Mouse (Mus musculus): Measurements from ENCODE around the gene Slc15a4. TPM values are rescaled to one million over a fixed set of nuclear protein-coding genes. Genes with fewer than 3 reads are reported as not detected.

Gene Slc15a4
- polyA plus RNA-seq, 1 experiment from 2014 or later: 19.4 TPM

- DNase-seq (ENCODE audit: low spot score) (no peak), ATAC-seq (no peak)
- Histone ChIP-seq H3K27me3 (replicated peaks; ENCODE audit: insufficient read depth, low read length) (no peaks in the 10 kb centered on the region), H3K4me2 (replicated peaks; ENCODE audit: low read depth, low read length) (no peak overlapping the region), H3K27ac (ENCODE audit: low read length) (no peak overlapping the region), H3K9ac (replicated peaks; ENCODE audit: low read depth) (no peak overlapping the region), H3K36me3 (ENCODE audit: insufficient read depth, low read length) (no peaks in the 10 kb centered on the region), H3K9me3 (ENCODE audit: low read length) (no peaks in the 10 kb centered on the region), H3K4me3 (ENCODE audit: low read depth, low read length) (no peak overlapping the region), H3K4me1 (ENCODE audit: insufficient read depth, low read depth, low read length) (no peaks in the 10 kb centered on the region)
- WGBS: 62% methylated on average over 6 of the region's 6 CpGs
- TF ChIP-seq EP300 (IDR thresholded peaks at IDR 0.05): no peak
- peak; percentile 32 for TF ChIP-seq CTCF (IDR thresholded peaks at IDR 0.05)
These were observed 44.8 kb downstream of the Slc15a4 start for GRCm38 (mm10) chr5:127587854-127588253.

DNA sequence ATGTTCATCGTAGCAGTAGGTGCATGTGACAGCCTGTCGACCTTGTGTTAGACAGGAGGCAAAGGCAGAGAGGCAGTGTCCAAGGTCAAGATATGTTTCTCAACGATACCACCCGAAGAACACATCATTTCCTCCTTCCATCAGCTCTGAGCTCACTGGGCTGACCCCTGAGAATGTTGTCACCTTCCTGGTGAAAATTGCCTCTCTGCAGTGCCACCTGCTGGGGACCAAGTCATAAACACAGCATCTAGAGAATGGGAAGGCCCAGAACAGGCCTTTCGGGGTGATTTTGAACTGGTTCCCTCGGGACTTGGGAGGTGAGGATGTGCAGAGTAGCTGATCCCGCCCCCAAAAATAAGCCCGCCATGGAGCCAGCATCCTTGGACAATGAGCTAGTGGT is 49.0 kb downstream of the Slc15a4 start:
- Histone ChIP-seq H3K4me3 (ENCODE audit: low read depth, low read length) (no peak overlapping the region), H3K27me3 (replicated peaks; ENCODE audit: insufficient read depth, low read length) (no peaks in the 10 kb centered on the region), H3K9ac (replicated peaks; ENCODE audit: low read depth) (no peak overlapping the region), H3K9me3 (ENCODE audit: low read length) (no peaks in the 10 kb centered on the region), H3K4me1 (ENCODE audit: insufficient read depth, low read depth, low read length) (no peaks in the 10 kb centered on the region), H3K27ac (ENCODE audit: low read length) (no peak overlapping the region), H3K36me3 (ENCODE audit: insufficient read depth, low read length) (no peaks in the 10 kb centered on the region), H3K4me2 (replicated peaks; ENCODE audit: low read depth, low read length) (no peak overlapping the region)
- no peak for DNase-seq (ENCODE audit: low spot score)
- TF ChIP-seq EP300 (IDR thresholded peaks at IDR 0.05) (no peak), CTCF (IDR thresholded peaks at IDR 0.05) (peak; percentile 25; the same call in 1 of the 2 replicates)
- ATAC-seq: no peak
- 67% methylated on average over 8 of the region's 8 CpGs for whole genome bisulfite sequencing

- no peaks in the 10 kb centered on the region for H3K4me1 ChIP-seq (ENCODE audit: insufficient read depth, low read depth, low read length)
- no peak overlapping the region for H3K27ac ChIP-seq (ENCODE audit: low read length)
- H3K4me3 ChIP-seq (ENCODE audit: low read depth, low read length): no peak overlapping the region
- 39% methylated on average over 8 of the region's 8 CpGs for WGBS
- no peak overlapping the region for H3K9ac ChIP-seq (replicated peaks; ENCODE audit: low read depth)
- no peaks in the 10 kb centered on the region for H3K27me3 ChIP-seq (replicated peaks; ENCODE audit: insufficient read depth, low read length)
- no peak overlapping the region for H3K4me2 ChIP-seq (replicated peaks; ENCODE audit: low read depth, low read length)
- TF ChIP-seq EP300 (IDR thresholded peaks at IDR 0.05) (no peak), CTCF (IDR thresholded peaks at IDR 0.05) (peak; percentile 63)
- ATAC-seq (no peak), DNase-seq (ENCODE audit: low spot score) (peak; percentile 7)
- H3K9me3 ChIP-seq (ENCODE audit: low read length): no peaks in the 10 kb centered on the region
- H3K36me3 ChIP-seq (ENCODE audit: insufficient read depth, low read length): no peaks in the 10 kb centered on the region
These were observed 55.3 kb downstream of the Slc15a4 start for GRCm38 (mm10) chr5:127577419-127577818.

DNA sequence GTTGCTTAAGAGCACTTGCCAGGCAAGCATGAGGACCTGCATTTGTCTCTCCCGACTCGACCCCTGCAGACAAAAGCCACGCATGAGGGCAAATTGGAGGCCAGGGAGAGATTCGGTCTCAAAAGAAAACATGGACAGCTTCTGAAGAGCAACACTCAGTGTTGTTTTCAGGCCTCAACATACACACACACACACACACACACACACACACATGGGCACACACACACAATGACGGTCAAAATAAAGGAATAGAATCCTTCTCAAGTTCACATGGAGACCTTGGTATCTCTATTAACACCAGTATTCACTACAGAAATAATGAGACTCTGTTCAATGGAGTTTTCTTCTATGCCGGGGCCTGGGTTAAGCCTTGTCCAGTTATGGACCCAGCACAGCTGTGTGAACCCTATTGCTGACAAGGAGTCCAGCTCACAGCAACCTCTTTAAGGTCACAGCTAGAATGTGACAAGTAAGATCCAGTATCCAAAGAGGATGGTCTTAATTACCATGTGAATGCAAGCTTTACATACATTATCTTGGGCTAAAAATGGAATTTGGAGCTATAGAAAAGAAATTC is 65.4 kb downstream of the Slc15a4 start:
- no peaks in the 10 kb centered on the region for H3K27me3 ChIP-seq (replicated peaks; ENCODE audit: insufficient read depth, low read length)
- H3K9ac ChIP-seq (replicated peaks; ENCODE audit: low read depth): no peak overlapping the region
- no peak for TF ChIP-seq EP300 (IDR thresholded peaks at IDR 0.05)
- TF ChIP-seq CTCF (IDR thresholded peaks at IDR 0.05): no peak
- no peaks in the 10 kb centered on the region for H3K9me3 ChIP-seq (ENCODE audit: low read length)
- H3K4me1 ChIP-seq (ENCODE audit: insufficient read depth, low read depth, low read length): no peaks in the 10 kb centered on the region
- ATAC-seq: no peak
- H3K4me3 ChIP-seq (ENCODE audit: low read depth, low read length): no peak overlapping the region
- H3K4me2 ChIP-seq (replicated peaks; ENCODE audit: low read depth, low read length): no peak overlapping the region
- no peak for DNase-seq (ENCODE audit: low spot score)
- no peaks in the 10 kb centered on the region for H3K36me3 ChIP-seq (ENCODE audit: insufficient read depth, low read length)
- no peak overlapping the region for H3K27ac ChIP-seq (ENCODE audit: low read length)
- 69% methylated on average over 6 of the region's 6 CpGs for WGBS

DNA sequence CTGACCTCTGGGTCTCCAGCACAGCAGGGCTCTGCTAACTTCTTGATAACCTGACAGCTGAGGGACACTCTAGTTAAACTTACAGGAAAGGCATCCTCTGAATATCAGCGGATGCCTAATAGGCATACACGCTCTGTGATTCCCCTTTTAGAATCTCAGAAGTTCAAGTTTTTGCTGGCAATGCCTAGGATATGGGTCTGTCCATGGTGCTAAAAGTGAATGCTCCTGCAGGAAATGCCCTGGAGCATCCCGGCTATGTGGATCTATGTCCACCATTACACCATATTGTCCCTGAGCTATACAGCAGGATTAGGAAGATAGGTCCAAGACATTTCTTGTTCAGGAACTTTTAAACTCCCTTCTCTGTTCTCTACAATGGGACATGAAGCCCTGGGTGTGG is 71.6 kb downstream of the Slc15a4 start:
- Histone ChIP-seq H3K4me1 (ENCODE audit: insufficient read depth, low read depth, low read length) (no peaks in the 10 kb centered on the region), H3K36me3 (ENCODE audit: insufficient read depth, low read length) (no peaks in the 10 kb centered on the region), H3K4me3 (ENCODE audit: low read depth, low read length) (no peak overlapping the region), H3K4me2 (replicated peaks; ENCODE audit: low read depth, low read length) (no peak overlapping the region), H3K27me3 (replicated peaks; ENCODE audit: insufficient read depth, low read length) (no peaks in the 10 kb centered on the region), H3K9ac (replicated peaks; ENCODE audit: low read depth) (no peak overlapping the region), H3K27ac (ENCODE audit: low read length) (no peak overlapping the region), H3K9me3 (ENCODE audit: low read length) (no peaks in the 10 kb centered on the region)
- ATAC-seq (no peak), DNase-seq (ENCODE audit: low spot score) (no peak)
- TF ChIP-seq CTCF (IDR thresholded peaks at IDR 0.05) (no peak), EP300 (IDR thresholded peaks at IDR 0.05) (no peak)
- WGBS: 75% methylated on average over 3 of the region's 3 CpGs

GRCm38 (mm10) chr5:127548136-127548535 is 84.6 kb downstream of the Slc15a4 start:
- H3K36me3 ChIP-seq (ENCODE audit: insufficient read depth, low read length): no peaks in the 10 kb centered on the region
- ATAC-seq (no peak), DNase-seq (ENCODE audit: low spot score) (no peak)
- no peaks in the 10 kb centered on the region for H3K27me3 ChIP-seq (replicated peaks; ENCODE audit: insufficient read depth, low read length)
- no peak overlapping the region for H3K9ac ChIP-seq (replicated peaks; ENCODE audit: low read depth)
- no peak overlapping the region for H3K4me3 ChIP-seq (ENCODE audit: low read depth, low read length)
- H3K4me2 ChIP-seq (replicated peaks; ENCODE audit: low read depth, low read length): no peak overlapping the region
- TF ChIP-seq CTCF (IDR thresholded peaks at IDR 0.05): no peak
- no peak for TF ChIP-seq EP300 (IDR thresholded peaks at IDR 0.05)
- H3K27ac ChIP-seq (ENCODE audit: low read length): no peak overlapping the region
- no peaks in the 10 kb centered on the region for H3K9me3 ChIP-seq (ENCODE audit: low read length)
- 80% methylated on average over 2 of the region's 2 CpGs for WGBS
- H3K4me1 ChIP-seq (ENCODE audit: insufficient read depth, low read depth, low read length): no peaks in the 10 kb centered on the region

DNA sequence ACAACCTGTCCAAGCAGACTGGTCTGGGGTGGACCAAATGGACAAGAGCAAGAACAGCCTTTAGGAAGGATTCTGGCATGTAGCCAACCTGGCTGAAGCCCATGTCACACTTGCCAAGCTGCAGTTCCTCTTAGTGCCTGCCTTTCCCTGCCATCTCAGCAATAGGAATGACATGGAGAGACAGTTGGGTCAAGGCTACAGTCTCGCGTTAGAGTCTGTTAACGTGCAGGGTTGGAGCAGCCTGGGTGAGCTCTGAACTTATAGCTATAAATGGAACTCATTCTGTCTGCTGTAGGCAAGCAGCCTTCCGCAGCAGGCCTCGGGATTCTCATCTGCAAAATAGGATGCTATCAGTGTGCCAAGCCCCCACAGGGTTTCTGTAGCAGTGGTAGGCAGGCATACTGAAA is 86.1 kb downstream of the Slc15a4 start:
- 82% methylated on average over 5 of the region's 5 CpGs for WGBS
- Histone ChIP-seq H3K4me1 (ENCODE audit: insufficient read depth, low read depth, low read length) (no peaks in the 10 kb centered on the region), H3K4me2 (replicated peaks; ENCODE audit: low read depth, low read length) (no peak overlapping the region), H3K9me3 (ENCODE audit: low read length) (no peaks in the 10 kb centered on the region), H3K4me3 (ENCODE audit: low read depth, low read length) (no peak overlapping the region), H3K27me3 (replicated peaks; ENCODE audit: insufficient read depth, low read length) (no peaks in the 10 kb centered on the region), H3K9ac (replicated peaks; ENCODE audit: low read depth) (no peak overlapping the region), H3K27ac (ENCODE audit: low read length) (no peak overlapping the region), H3K36me3 (ENCODE audit: insufficient read depth, low read length) (no peaks in the 10 kb centered on the region)
- TF ChIP-seq EP300 (IDR thresholded peaks at IDR 0.05) (no peak), CTCF (IDR thresholded peaks at IDR 0.05) (no peak)
- DNase-seq (ENCODE audit: low spot score) (no peak), ATAC-seq (no peak)

Other genes with a start within 250 kb of the Slc15a4 start
- gene Glt1d1, start 635 bp downstream of the Slc15a4 start, polyA plus RNA-seq (2015; fragmentation: Nextera tagmentation; extraction: Ambion mirVana): 0.08 and 0.19 TPM in 2 replicates

Data from lung, postnatal 0 days (tissue).